Mouse (Mus musculus) spleen, adult 2 months (tissue): ENCODE measurements around the gene Slc4a4. TPM values are rescaled to one million over a fixed set of nuclear protein-coding genes. Genes with fewer than 3 reads are reported as not detected.
A peak's percentile ranks its signal among the peaks of the same experiment; 100 is the strongest.

ENCODE experiments used
- DNase-seq, 2 experiments: peaks; one replicate each; pipeline versions ENCODE4 v3.0.0 to v3.0.0-alpha.2; 2012 to 2021; ENCODE audit warnings: low spot score in 2 of 2, low read depth in 1 of 2
- H3K27ac ChIP-seq: fragments of 200-500 bp; 2 replicates; pipeline ENCODE4 v1.5.1; 2012; ENCODE audit warnings: low read length, inconsistent platforms; ENCODE audit not compliant: insufficient read depth
- H3K27me3 ChIP-seq: fragments of 200-500 bp; 2 replicates; pipeline ENCODE4 v1.6.1; 2012; ENCODE audit warnings: mild to moderate bottlenecking, moderate library complexity, low read length, inconsistent platforms; ENCODE audit not compliant: control insufficient read depth, insufficient read depth
- H3K36me3 ChIP-seq: fragments of 200-500 bp; 2 replicates; pipeline ENCODE4 v1.6.1; 2012; ENCODE audit warnings: mild to moderate bottlenecking, low read length, inconsistent platforms; ENCODE audit not compliant: control insufficient read depth, insufficient read depth
- H3K4me1 ChIP-seq: fragments of 200-500 bp; 2 replicates; pipeline ENCODE4 v1.6.1; 2011; ENCODE audit warnings: inconsistent platforms; ENCODE audit not compliant: control insufficient read depth, insufficient read depth, insufficient read length
- H3K4me3 ChIP-seq: fragments of 200-500 bp; 2 replicates; pipeline ENCODE4 v1.5.1; 2011; ENCODE audit warnings: mild to moderate bottlenecking, inconsistent platforms; ENCODE audit not compliant: insufficient read depth, insufficient read length; ENCODE audit errors: extremely low read depth
- CTCF ChIP-seq: fragments of 200-500 bp; IDR thresholded peaks from 2 replicates; pipeline ENCODE4 v1.5.1; 2011; ENCODE audit warnings: mild to moderate bottlenecking, inconsistent platforms; ENCODE audit not compliant: insufficient read depth, insufficient read length, insufficient replicate concordance; ENCODE audit errors: extremely low read depth
- POLR2A ChIP-seq: fragments of 200-500 bp; IDR thresholded peaks from 2 replicates; pipeline ENCODE4 v1.6.1; 2011; ENCODE audit warnings: low read depth, low read length, inconsistent platforms
- WGBS: fragments of 180-500 bp; shearing (Covaris S2); methylation state at CpG from one replicate; pipeline ENCODE4 v1.1.7; 2018; 5-methylcytosine and 5-hydroxymethylcytosine counted together
- polyA plus RNA-seq: library from polyadenylated mRNA; depleted of rRNA; stranded (reverse); fragments of >200 nt; gene quantifications from 2 replicates; pipeline ENCODE4 v1.2.3, GENCODE M21; 2012; rRNA removed

Gene Slc4a4
- polyA plus RNA-seq: 0.14 TPM in 2 replicates

DNA sequence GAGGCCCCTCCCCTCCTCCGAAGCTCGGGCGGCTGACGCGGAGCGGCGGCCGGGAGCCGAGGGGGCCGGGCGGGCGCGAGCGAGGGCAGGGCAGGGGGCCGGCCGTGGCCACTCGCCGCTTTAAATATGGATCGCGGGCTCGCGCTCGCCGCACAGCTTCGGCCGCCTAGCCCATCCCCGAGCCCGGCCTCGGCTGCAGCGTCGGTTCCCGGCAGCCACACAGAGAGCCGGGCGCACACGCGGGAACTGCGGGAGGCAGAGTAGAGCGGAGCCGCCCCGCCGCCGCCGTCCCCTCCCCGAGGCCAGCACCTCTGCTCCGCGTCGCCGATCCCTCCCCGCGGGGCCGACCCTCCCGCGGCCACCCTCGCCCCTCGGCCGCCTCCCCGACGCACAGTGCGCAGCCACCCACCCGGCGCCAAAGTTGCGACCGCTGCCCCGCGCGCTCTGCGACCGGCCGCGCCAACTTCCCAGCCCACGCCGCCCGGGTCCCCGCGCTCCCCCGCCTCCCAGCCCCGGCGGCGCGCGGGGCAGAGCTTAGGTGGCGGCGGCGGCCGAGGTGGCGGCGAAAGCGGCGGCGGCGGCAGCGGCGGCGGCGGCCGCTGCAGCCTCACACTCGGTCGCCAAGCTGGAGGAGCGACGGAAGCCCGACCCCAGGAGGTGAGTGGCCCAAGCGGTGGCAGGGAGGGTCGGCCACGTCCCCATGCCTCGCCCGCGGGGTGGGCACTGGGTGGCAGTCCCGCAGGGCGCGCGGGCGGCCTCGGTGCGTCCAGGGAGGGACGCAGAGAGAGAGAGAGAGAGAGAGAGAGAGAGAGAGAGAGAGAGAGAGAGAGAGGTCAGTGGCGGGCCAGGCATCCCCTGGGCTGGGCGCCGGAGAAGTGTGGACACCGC is at the start of gene Slc4a4:
TSS of gene Slc4a4 (plus strand) at position 151 of the 888 bp plus-strand sequence.
- Histone ChIP-seq H3K36me3 (no peaks in the 10 kb centered on the region), H3K27me3 (peaks cover 22% of the 10 kb centered on the region), H3K4me3 (peak within 1 kb of the TSS; percentile 42), H3K4me1 (peaks cover 8% of the 10 kb centered on the region; the same call in 1 of the 2 replicates), H3K27ac (no peak within 1 kb of the TSS)
- TF ChIP-seq CTCF (no peak), POLR2A (no peak)
- DNase-seq: no peak
- WGBS: under 1% methylated on average over 64 of the region's 119 CpGs

GRCm38 (mm10) chr5:88840080-88840798 is 46.4 kb upstream of the Slc4a4 start:
- WGBS: 41% methylated on average over 5 of the region's 5 CpGs
- no peak for DNase-seq
- no peaks in the 10 kb centered on the region for H3K27me3 ChIP-seq
- no peaks in the 10 kb centered on the region for H3K36me3 ChIP-seq
- H3K4me3 ChIP-seq: no peak overlapping the region; the same call in 1 of the 2 replicates
- H3K27ac ChIP-seq: no peak overlapping the region
- no peak for TF ChIP-seq CTCF
- TF ChIP-seq POLR2A: no peak
- H3K4me1 ChIP-seq: no peaks in the 10 kb centered on the region

GRCm38 (mm10) chr5:88857311-88857710 is 29.3 kb upstream of the Slc4a4 start:
- Histone ChIP-seq H3K4me3 (no peak overlapping the region; the same call in 1 of the 2 replicates), H3K4me1 (no peaks in the 10 kb centered on the region), H3K27ac (no peak overlapping the region), H3K27me3 (no peaks in the 10 kb centered on the region), H3K36me3 (no peaks in the 10 kb centered on the region)
- no peak for TF ChIP-seq POLR2A
- TF ChIP-seq CTCF: no peak
- 92% methylated on average over 3 of the region's 3 CpGs for WGBS
- no peak for DNase-seq

- Histone ChIP-seq H3K36me3 (no peaks in the 10 kb centered on the region), H3K27ac (no peak overlapping the region), H3K27me3 (no peaks in the 10 kb centered on the region), H3K4me1 (no peaks in the 10 kb centered on the region), H3K4me3 (no peak overlapping the region)
- WGBS: 87% methylated on average over 4 of the region's 4 CpGs
- TF ChIP-seq CTCF (no peak), POLR2A (no peak)
- no peak for DNase-seq
These were observed 28.8 kb upstream of the Slc4a4 start for GRCm38 (mm10) chr5:88857801-88858200.

GRCm38 (mm10) chr5:88858226-88858625 is 28.4 kb upstream of the Slc4a4 start:
- Histone ChIP-seq H3K27me3 (no peaks in the 10 kb centered on the region), H3K4me3 (no peak overlapping the region), H3K27ac (no peak overlapping the region), H3K4me1 (no peaks in the 10 kb centered on the region), H3K36me3 (no peaks in the 10 kb centered on the region)
- WGBS: 82% methylated on average over 4 of the region's 4 CpGs
- no peak for DNase-seq
- TF ChIP-seq CTCF: no peak
- no peak for TF ChIP-seq POLR2A

GRCm38 (mm10) chr5:88862163-88862562 is 24.5 kb upstream of the Slc4a4 start:
- Histone ChIP-seq H3K36me3 (no peaks in the 10 kb centered on the region), H3K27me3 (no peaks in the 10 kb centered on the region), H3K4me1 (no peaks in the 10 kb centered on the region), H3K4me3 (no peak overlapping the region), H3K27ac (no peak overlapping the region)
- DNase-seq: no peak
- peak; percentile 21; the same call in 1 of the 2 replicates for TF ChIP-seq CTCF
- no peak for TF ChIP-seq POLR2A
- WGBS: 74% methylated on average over 3 of the region's 3 CpGs

GRCm38 (mm10) chr5:88862794-88863193 is 23.8 kb upstream of the Slc4a4 start:
- TF ChIP-seq POLR2A (no peak), CTCF (no peak)
- H3K36me3 ChIP-seq: no peaks in the 10 kb centered on the region
- H3K4me1 ChIP-seq: no peaks in the 10 kb centered on the region
- H3K4me3 ChIP-seq: no peak overlapping the region
- no peak overlapping the region for H3K27ac ChIP-seq
- no peak for DNase-seq
- 93% methylated on average over 2 of the region's 2 CpGs for WGBS
- H3K27me3 ChIP-seq: no peaks in the 10 kb centered on the region
